Mouse (Mus musculus): Measurements from ENCODE around the gene Etl4.

The Etl4 gene

DNA sequence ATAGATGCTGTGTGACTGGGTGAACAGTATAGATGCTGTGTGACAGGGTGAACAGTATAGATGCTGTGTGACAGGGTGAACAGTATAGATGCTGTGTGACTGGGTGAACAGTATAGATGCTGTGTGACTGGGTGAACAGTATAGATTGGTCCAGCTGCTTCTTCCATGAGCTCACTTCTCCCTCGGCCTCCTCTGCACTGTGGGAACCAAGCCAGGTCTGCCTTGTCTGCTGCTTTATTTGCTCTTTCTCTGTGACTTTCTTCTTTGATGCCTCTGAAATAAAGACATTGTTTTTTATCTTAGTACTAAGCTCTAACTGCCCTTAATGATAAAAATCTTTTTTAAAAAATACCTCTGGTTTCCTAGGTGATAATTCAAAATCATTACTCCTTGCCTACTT, 195.9 kb downstream of the Etl4 start:
- no peak for TF ChIP-seq GATA4 (IDR thresholded peaks at IDR 0.05; ENCODE audit: insufficient replicate concordance, low read length)

- no peak for TF ChIP-seq GATA4 (IDR thresholded peaks at IDR 0.05; ENCODE audit: insufficient replicate concordance, low read length)
Measured at GRCm38 (mm10) chr2:20111703-20112102, 202.1 kb downstream of the Etl4 start.

DNA sequence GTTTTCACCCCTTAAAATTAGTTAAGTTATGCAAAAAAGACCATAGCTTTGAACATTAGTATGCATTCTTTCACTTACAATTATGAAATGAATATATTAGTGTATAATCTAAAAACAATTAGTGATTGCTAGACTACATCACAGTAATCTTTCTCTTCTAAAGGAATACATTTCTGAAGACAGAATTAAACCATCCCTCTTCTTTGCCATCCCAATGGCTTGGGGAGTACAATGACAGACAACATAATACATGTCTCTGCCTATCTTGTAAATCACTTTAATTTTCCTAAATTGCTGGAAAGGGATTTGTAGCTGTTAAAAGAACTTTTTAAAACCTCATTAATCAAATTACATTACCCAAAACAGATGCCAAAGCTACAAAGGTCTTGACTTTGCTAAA, 216.3 kb downstream of the Etl4 start:
- TF ChIP-seq GATA4 (IDR thresholded peaks at IDR 0.05; ENCODE audit: insufficient replicate concordance, low read length) = no peak

DNA sequence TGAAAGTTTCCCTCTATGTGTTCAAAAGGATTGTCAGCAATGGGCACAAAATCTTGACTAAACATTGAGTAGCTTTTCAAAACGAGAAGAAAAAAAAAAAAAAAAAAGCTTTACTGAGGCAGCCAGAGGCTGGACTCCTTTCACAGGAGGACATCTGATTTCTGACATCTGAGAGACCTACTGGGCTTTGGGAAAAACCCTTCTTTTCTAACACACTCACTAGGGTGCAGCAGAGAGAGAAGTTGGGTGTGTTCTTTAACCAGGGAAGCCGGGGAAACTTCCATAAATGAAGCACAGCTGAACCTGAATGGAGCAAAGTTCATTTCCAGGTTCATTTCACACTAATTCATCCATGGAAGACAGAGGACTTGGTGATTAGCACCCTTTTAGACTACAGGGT, 222.2 kb downstream of the Etl4 start:
- TF ChIP-seq GATA4 (IDR thresholded peaks at IDR 0.05; ENCODE audit: insufficient replicate concordance, low read length) = no peak

- TF ChIP-seq GATA4 (IDR thresholded peaks at IDR 0.05; ENCODE audit: insufficient replicate concordance, low read length) = no peak
Measured at GRCm38 (mm10) chr2:20138426-20138825, 228.8 kb downstream of the Etl4 start.

DNA sequence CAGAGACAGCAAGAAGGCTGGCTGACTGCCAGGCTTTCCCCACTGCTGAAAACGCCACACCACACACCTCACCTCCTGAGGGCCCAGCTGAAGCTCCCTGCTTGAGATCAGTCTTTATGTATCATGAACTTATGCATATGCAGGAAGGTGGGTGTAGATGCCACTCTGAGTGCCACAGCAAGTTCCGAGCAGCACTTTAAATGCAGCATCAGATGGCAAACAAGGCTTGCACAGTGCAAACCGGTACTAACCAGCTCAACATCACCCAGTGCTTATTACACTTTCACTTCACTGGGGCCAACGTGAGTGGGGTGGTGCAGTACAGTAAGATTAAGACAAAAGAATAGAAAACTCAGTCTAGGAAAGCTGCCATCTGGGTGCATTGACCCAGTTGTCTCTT, 235.8 kb downstream of the Etl4 start:
- no peak for TF ChIP-seq GATA4 (IDR thresholded peaks at IDR 0.05; ENCODE audit: insufficient replicate concordance, low read length)

DNA sequence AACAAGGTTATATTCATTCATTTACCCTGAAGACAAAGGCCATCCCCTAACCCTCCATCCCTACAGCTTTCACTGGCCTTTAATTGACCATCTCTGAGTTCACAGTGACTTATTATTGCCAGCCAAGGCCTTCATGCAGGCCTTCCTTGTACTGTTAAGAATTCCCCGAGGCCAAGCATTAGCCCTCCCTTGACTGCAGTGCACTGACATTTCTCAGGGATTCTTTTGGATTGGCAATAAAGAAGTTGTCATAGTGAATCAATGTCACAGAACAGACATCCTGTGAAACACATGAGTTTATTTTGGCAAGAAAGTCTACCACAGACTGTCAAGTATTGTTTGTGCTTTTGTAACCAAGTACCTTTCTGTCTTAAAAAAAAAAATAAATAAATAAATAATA, 257.5 kb downstream of the Etl4 start:
- no peak for TF ChIP-seq GATA4 (IDR thresholded peaks at IDR 0.05; ENCODE audit: insufficient replicate concordance, low read length)

DNA sequence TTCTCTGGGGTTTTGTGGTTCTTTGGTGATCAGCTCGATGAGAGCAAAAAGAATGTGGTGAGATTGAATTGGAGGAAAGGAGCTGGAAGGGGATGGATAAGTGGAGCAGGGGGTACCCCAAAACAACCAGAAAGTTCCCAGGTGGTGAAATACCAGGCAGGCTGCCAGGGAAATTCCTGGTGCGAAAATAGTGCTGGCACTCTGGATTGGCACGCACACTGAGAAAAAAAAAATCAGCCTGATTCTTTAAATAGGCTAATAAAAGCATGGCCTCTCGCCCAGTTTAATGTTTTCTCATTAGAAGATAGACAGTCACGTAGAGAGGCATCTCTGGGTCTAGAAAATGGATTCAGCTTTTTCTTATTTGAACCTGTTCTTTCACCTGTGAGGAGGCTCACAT, 258.0 kb downstream of the Etl4 start:
- TF ChIP-seq GATA4 (IDR thresholded peaks at IDR 0.05; ENCODE audit: insufficient replicate concordance, low read length) = no peak

- TF ChIP-seq GATA4 (IDR thresholded peaks at IDR 0.05; ENCODE audit: insufficient replicate concordance, low read length) = no peak
Measured at GRCm38 (mm10) chr2:20168156-20168555, 258.6 kb downstream of the Etl4 start.

- no peak for TF ChIP-seq GATA4 (IDR thresholded peaks at IDR 0.05; ENCODE audit: insufficient replicate concordance, low read length)
Measured at GRCm38 (mm10) chr2:20203011-20203410, 293.4 kb downstream of the Etl4 start.

DNA sequence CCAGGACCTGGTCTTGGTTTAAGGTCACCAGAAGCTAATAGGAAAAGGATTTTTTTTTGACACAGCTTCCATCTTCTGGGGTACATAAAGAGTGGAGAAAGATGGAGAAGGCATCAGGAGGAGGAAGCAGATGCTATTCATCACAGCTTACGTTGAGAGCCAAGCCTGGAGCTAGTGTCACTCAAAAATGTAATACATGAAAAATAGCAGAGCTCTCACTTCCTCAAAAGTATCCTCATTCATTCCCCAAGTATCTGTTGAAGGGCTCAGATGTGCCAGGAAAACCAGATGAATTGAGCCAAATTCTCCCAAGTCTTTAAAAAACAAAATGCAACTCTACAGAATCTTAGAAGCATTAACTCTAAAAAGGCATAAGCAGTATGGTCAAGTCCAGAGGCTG, 297.1 kb downstream of the Etl4 start:
- TF ChIP-seq GATA4 (IDR thresholded peaks at IDR 0.05; ENCODE audit: insufficient replicate concordance, low read length) = no peak

GRCm38 (mm10) chr2:20208683-20209194, 299.2 kb downstream of the Etl4 start:
- no peak for TF ChIP-seq GATA4 (IDR thresholded peaks at IDR 0.05; ENCODE audit: insufficient replicate concordance, low read length)

DNA sequence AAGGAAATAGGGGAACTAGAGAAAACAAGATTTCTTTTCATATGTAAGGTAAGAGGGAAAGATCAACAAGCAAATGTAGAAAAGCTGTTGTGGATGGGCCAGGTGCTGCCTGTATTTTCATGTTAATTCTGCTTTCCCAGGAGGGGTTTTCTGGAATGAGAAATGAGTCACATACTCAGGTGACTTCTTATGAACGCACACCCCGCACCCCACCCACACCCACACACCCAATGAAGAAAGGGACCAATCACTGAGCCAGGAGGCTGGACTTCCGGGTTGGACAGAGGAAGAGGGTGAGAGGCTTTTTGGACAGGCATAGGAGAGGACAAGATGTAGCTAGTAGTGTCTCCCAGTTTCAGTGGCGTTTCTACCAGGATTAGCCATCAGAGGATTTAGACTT, 299.8 kb downstream of the Etl4 start:
- no peak for TF ChIP-seq GATA4 (IDR thresholded peaks at IDR 0.05; ENCODE audit: insufficient replicate concordance, low read length)

GRCm38 (mm10) chr2:20216275-20216674, 306.7 kb downstream of the Etl4 start:
- TF ChIP-seq GATA4 (IDR thresholded peaks at IDR 0.05; ENCODE audit: insufficient replicate concordance, low read length) = no peak

- no peak for TF ChIP-seq GATA4 (IDR thresholded peaks at IDR 0.05; ENCODE audit: insufficient replicate concordance, low read length)
Measured at GRCm38 (mm10) chr2:20216686-20217437, 307.3 kb downstream of the Etl4 start.

GRCm38 (mm10) chr2:20231371-20231770, 321.8 kb downstream of the Etl4 start:
- TF ChIP-seq GATA4 (IDR thresholded peaks at IDR 0.05; ENCODE audit: insufficient replicate concordance, low read length) = no peak

All from liver, adult (tissue).